Mouse (Mus musculus): Measurements from ENCODE around the gene Slain1. TPM values are rescaled to one million over a fixed set of nuclear protein-coding genes. Genes with fewer than 3 reads are reported as not detected.

Gene Slain1
- 14.8 and 15.3 TPM in 2 replicates for polyA plus RNA-seq (2014; fragmentation: Nextera tagmentation; extraction: Ambion mirVana)

DNA sequence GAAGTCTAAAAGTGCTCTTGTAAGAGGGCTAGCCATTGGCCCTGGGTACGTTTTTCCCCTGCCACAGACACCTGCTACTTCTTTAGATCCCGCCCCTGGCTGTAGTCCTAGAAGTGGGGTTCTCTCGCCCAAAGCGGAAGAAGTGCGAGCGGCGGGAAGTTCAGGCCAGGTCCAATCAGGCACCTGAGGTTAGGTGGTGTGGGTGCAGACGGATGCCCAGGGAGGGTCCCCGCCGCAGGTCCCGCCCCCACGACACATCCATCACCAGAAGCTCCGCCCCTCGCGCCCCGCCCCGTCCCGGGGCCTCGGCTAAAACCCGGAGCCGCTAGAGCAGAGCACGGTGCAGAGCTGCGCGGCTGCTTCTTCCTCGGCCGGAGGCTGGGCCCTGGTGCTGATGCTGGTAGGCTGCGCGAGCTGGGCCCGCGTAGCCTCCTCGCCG lies at the start of gene Slain1:
Slain1 (plus strand) TSS at position 333 of the 439 bp plus-strand sequence.
- no peaks in the 10 kb centered on the region for H3K9me3 ChIP-seq (ENCODE audit: control insufficient read depth, low read length)
- peak within 1 kb of the TSS; percentile 96 for H3K9ac ChIP-seq (ENCODE audit: low read length)
- no peaks in the 10 kb centered on the region for H3K36me3 ChIP-seq (ENCODE audit: control insufficient read depth, insufficient read depth, low read length)
- ATAC-seq (ENCODE audit: insufficient read depth, low FRiP score, low TSS enrichment) (peak; percentile 96), DNase-seq (ENCODE audit: low spot score) (peak; percentile 93)
- H3K27ac ChIP-seq (ENCODE audit: low read depth, low read length), result peak within 1 kb of the TSS; percentile 97
- H3K4me3 ChIP-seq (ENCODE audit: low read depth, low read length), result peak within 1 kb of the TSS; percentile 95
- peaks cover 5% of the 10 kb centered on the region; the same call in 1 of the 2 replicates for H3K4me1 ChIP-seq (ENCODE audit: control insufficient read depth, insufficient read depth, low read length)
- no peaks in the 10 kb centered on the region for H3K27me3 ChIP-seq (ENCODE audit: control insufficient read depth, insufficient read depth, low read length)
- WGBS, result 1% methylated on average over 32 of the region's 32 CpGs
- H3K4me2 ChIP-seq (ENCODE audit: low read depth), result peak within 1 kb of the TSS; percentile 87

DNA sequence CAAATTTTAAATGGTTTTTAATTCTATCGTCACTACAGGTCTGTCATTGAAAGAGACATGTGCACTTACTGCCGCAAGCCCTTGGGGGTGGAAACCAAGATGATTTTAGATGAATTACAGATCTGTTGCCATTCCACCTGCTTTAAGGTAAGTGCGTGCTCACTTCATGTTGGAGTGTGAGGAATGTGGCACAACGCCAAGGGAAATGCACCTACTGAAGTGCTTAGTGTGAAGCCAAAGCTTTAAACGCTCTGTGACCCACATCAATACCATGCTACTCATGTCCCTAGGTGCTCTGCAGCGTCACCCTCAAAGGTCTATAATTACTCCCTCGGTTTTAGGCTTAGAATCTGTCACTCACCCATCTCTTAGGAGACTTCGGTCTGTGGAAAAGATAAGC lies 42.0 kb upstream of the Slain1 start:
- Histone ChIP-seq H3K27me3 (ENCODE audit: control insufficient read depth, insufficient read depth, low read length) (no peaks in the 10 kb centered on the region), H3K9me3 (ENCODE audit: control insufficient read depth, low read length) (no peaks in the 10 kb centered on the region), H3K36me3 (ENCODE audit: control insufficient read depth, insufficient read depth, low read length) (no peaks in the 10 kb centered on the region), H3K9ac (ENCODE audit: low read length) (no peak overlapping the region), H3K4me3 (ENCODE audit: low read depth, low read length) (no peak overlapping the region), H3K4me1 (ENCODE audit: control insufficient read depth, insufficient read depth, low read length) (no peaks in the 10 kb centered on the region), H3K4me2 (ENCODE audit: low read depth) (no peak overlapping the region), H3K27ac (ENCODE audit: low read depth, low read length) (no peak overlapping the region)
- 90% methylated on average over 8 of the region's 8 CpGs for WGBS
- no peak for DNase-seq (ENCODE audit: low spot score)
- no peak for ATAC-seq (ENCODE audit: insufficient read depth, low FRiP score, low TSS enrichment)

DNA sequence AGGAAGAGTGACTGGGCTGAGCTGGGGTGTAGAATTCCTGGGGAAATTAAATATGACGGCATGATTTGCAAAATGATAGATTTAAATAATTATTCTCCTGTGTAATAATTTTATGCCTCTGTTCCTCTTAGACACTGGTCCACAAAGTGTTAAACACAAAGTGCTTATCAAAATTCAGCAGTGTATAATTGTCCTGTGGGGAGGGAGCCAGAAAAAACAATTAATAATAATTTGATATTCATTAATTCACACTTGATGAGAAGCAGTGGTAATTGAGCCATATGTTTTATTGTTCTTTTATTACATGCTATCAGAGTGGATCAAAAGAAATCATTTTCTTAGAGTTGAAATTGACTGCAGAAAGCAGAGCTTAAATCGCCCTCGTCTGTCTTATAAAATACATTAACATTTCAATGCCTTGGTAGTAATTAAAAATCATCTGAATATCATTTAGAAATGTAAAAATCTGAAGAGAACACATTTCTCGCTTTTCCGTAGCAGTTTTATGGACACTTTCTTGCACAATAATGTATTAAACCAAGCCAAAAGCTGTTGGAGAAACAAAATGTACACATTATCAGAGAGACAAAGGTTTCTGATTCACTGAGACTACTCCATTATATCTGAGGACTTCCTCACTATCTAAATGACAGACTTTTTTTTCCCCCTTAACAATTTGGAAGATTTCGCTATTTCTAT lies 36.3 kb upstream of the Slain1 start:
- Histone ChIP-seq H3K9me3 (ENCODE audit: control insufficient read depth, low read length) (no peaks in the 10 kb centered on the region), H3K27me3 (ENCODE audit: control insufficient read depth, insufficient read depth, low read length) (no peaks in the 10 kb centered on the region), H3K4me2 (ENCODE audit: low read depth) (no peak overlapping the region), H3K9ac (ENCODE audit: low read length) (no peak overlapping the region), H3K27ac (ENCODE audit: low read depth, low read length) (no peak overlapping the region), H3K36me3 (ENCODE audit: control insufficient read depth, insufficient read depth, low read length) (no peaks in the 10 kb centered on the region), H3K4me1 (ENCODE audit: control insufficient read depth, insufficient read depth, low read length) (no peaks in the 10 kb centered on the region), H3K4me3 (ENCODE audit: low read depth, low read length) (no peak overlapping the region)
- WGBS, result 85% methylated on average over 6 of the region's 6 CpGs
- DNase-seq (ENCODE audit: low spot score) (no peak), ATAC-seq (ENCODE audit: insufficient read depth, low FRiP score, low TSS enrichment) (no peak)

DNA sequence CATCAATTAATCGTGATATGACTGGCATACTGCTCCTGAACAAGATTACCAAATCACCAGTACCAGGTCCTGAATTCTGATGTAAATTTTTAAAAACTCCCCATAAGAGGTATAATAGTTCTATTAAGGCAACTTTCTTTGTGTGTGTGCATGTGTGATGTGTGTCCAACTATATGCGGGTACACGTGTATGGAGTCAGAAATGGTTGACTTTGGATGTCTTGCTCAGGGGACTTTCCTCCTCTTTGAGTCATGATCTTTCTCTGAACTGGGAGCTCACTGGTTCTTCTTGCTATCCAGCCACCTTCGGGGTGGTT lies 35.8 kb upstream of the Slain1 start:
- H3K4me2 ChIP-seq (ENCODE audit: low read depth), result no peak overlapping the region
- no peaks in the 10 kb centered on the region for H3K9me3 ChIP-seq (ENCODE audit: control insufficient read depth, low read length)
- H3K27me3 ChIP-seq (ENCODE audit: control insufficient read depth, insufficient read depth, low read length), result no peaks in the 10 kb centered on the region
- 93% methylated on average over 4 of the region's 4 CpGs for WGBS
- H3K27ac ChIP-seq (ENCODE audit: low read depth, low read length), result no peak overlapping the region
- no peak for ATAC-seq (ENCODE audit: insufficient read depth, low FRiP score, low TSS enrichment)
- H3K9ac ChIP-seq (ENCODE audit: low read length), result no peak overlapping the region
- no peak for DNase-seq (ENCODE audit: low spot score)
- H3K36me3 ChIP-seq (ENCODE audit: control insufficient read depth, insufficient read depth, low read length), result no peaks in the 10 kb centered on the region
- H3K4me1 ChIP-seq (ENCODE audit: control insufficient read depth, insufficient read depth, low read length), result no peaks in the 10 kb centered on the region
- H3K4me3 ChIP-seq (ENCODE audit: low read depth, low read length), result no peak overlapping the region

DNA sequence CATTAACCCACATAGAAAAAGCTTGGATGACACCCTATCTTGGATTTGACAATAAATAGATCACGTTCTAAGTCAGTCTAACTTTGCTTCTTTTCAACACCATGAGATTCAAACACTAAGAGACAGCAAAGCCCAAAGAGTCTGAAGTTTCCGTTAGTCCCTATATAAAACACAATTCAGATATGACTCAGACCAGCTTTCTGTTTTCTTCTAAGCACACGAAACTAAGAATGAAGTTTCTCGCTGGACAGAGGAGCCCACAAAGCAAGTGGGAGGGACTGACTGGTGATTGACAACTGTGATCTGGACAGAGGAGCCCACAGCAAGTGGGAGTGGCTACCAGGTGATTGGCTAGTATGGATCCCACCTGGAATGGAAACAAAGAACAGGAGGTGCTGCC lies 30.3 kb upstream of the Slain1 start:
- H3K27me3 ChIP-seq (ENCODE audit: control insufficient read depth, insufficient read depth, low read length), result no peaks in the 10 kb centered on the region
- 88% methylated on average over 4 of the region's 4 CpGs for WGBS
- H3K9ac ChIP-seq (ENCODE audit: low read length), result no peak overlapping the region
- H3K36me3 ChIP-seq (ENCODE audit: control insufficient read depth, insufficient read depth, low read length), result no peaks in the 10 kb centered on the region
- no peak overlapping the region for H3K4me3 ChIP-seq (ENCODE audit: low read depth, low read length)
- H3K9me3 ChIP-seq (ENCODE audit: control insufficient read depth, low read length), result no peaks in the 10 kb centered on the region
- DNase-seq (ENCODE audit: low spot score) (no peak), ATAC-seq (ENCODE audit: insufficient read depth, low FRiP score, low TSS enrichment) (no peak)
- no peak overlapping the region for H3K27ac ChIP-seq (ENCODE audit: low read depth, low read length)
- H3K4me1 ChIP-seq (ENCODE audit: control insufficient read depth, insufficient read depth, low read length), result no peaks in the 10 kb centered on the region
- no peak overlapping the region for H3K4me2 ChIP-seq (ENCODE audit: low read depth)

DNA sequence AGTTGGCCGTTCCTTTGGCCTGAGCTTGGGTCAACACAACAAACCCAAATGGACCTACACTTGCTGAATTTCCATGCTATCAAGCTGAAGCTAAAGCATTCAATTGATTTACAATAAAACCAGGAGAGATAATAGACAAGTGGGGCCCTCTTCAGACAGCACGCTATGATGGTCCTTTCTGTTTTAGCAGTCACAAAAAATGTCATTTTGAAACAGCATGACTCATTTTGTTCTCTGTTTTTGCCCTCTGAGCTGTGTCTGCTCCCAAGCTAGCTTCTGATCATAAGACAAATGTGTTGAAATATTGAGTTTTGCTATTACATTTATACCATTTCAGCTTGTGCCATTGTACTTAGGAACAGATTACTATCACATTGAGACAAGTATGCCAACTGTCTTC lies 28.8 kb upstream of the Slain1 start:
- no peak overlapping the region for H3K4me3 ChIP-seq (ENCODE audit: low read depth, low read length)
- DNase-seq (ENCODE audit: low spot score), result no peak
- no peak overlapping the region for H3K27ac ChIP-seq (ENCODE audit: low read depth, low read length)
- H3K27me3 ChIP-seq (ENCODE audit: control insufficient read depth, insufficient read depth, low read length), result no peaks in the 10 kb centered on the region
- H3K36me3 ChIP-seq (ENCODE audit: control insufficient read depth, insufficient read depth, low read length), result no peaks in the 10 kb centered on the region
- ATAC-seq (ENCODE audit: insufficient read depth, low FRiP score, low TSS enrichment), result no peak
- H3K4me1 ChIP-seq (ENCODE audit: control insufficient read depth, insufficient read depth, low read length), result no peaks in the 10 kb centered on the region
- H3K4me2 ChIP-seq (ENCODE audit: low read depth), result no peak overlapping the region
- no peaks in the 10 kb centered on the region for H3K9me3 ChIP-seq (ENCODE audit: control insufficient read depth, low read length)
- WGBS, result 92% methylated on average over 2 of the region's 2 CpGs
- H3K9ac ChIP-seq (ENCODE audit: low read length), result no peak overlapping the region

DNA sequence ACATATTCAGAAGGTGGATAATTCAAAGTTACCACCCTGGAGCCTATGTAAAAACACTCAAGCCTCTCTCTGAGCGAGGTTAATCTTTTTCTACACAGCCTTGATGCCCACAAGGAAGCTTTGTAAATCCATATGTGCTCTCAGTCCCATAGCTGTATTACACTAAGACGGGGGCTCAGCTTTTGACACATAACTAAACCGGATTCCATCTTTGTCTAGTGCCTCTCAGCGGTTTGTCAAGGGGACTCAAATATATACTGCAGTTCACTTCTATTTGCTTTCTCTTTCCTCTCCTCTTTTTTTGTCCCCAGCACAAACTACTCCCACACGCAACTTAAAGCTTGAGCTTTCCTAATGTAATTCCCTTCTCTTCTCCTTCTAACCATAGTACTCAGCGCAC lies 23.9 kb upstream of the Slain1 start:
- Histone ChIP-seq H3K9ac (ENCODE audit: low read length) (no peak overlapping the region), H3K27me3 (ENCODE audit: control insufficient read depth, insufficient read depth, low read length) (no peaks in the 10 kb centered on the region), H3K27ac (ENCODE audit: low read depth, low read length) (no peak overlapping the region), H3K4me2 (ENCODE audit: low read depth) (no peak overlapping the region), H3K4me1 (ENCODE audit: control insufficient read depth, insufficient read depth, low read length) (no peaks in the 10 kb centered on the region), H3K36me3 (ENCODE audit: control insufficient read depth, insufficient read depth, low read length) (no peaks in the 10 kb centered on the region), H3K4me3 (ENCODE audit: low read depth, low read length) (no peak overlapping the region), H3K9me3 (ENCODE audit: control insufficient read depth, low read length) (no peaks in the 10 kb centered on the region)
- ATAC-seq (ENCODE audit: insufficient read depth, low FRiP score, low TSS enrichment) (no peak), DNase-seq (ENCODE audit: low spot score) (no peak)
- WGBS, result 90% methylated on average over 6 of the region's 6 CpGs

DNA sequence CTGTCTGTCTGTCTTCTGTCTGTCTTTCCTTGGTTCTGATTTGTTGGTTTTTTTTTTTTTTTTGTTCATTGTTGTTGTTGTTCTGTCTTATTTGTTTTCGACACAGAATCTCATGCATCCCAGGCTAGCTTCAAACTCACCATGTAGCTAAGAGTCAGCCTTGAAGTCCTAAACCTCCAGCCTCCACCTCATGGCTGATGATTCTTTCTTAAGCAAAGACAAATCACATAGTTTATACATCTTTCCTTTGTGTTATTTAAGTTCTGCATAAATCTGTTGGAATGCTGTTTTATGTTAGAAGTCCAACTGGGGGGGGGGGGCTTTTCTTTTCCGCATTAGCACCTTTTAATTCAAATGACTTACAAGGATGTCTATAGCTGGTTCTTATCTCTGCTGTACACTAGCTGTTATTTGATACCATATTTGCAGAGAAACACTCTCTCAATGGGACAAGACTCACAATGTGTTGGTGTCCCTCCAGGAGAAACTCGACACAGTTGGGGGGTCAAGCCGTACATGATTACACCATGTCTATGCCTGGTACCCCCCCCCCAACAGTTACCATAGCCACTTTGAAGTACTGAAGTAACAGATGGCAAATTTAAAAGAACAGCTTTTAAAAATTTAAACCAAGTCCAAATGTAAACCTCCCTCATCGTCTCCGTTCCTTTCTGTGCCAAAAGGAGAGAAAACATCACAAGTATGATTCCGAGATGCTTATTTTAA lies 20.2 kb upstream of the Slain1 start:
- no peaks in the 10 kb centered on the region for H3K36me3 ChIP-seq (ENCODE audit: control insufficient read depth, insufficient read depth, low read length)
- H3K9me3 ChIP-seq (ENCODE audit: control insufficient read depth, low read length), result no peaks in the 10 kb centered on the region
- WGBS, result 88% methylated on average over 7 of the region's 7 CpGs
- H3K4me2 ChIP-seq (ENCODE audit: low read depth), result no peak overlapping the region
- no peak for DNase-seq (ENCODE audit: low spot score)
- H3K27me3 ChIP-seq (ENCODE audit: control insufficient read depth, insufficient read depth, low read length), result no peaks in the 10 kb centered on the region
- no peak overlapping the region for H3K9ac ChIP-seq (ENCODE audit: low read length)
- H3K27ac ChIP-seq (ENCODE audit: low read depth, low read length), result no peak overlapping the region
- no peak for ATAC-seq (ENCODE audit: insufficient read depth, low FRiP score, low TSS enrichment)
- H3K4me1 ChIP-seq (ENCODE audit: control insufficient read depth, insufficient read depth, low read length), result no peaks in the 10 kb centered on the region
- no peak overlapping the region for H3K4me3 ChIP-seq (ENCODE audit: low read depth, low read length)

DNA sequence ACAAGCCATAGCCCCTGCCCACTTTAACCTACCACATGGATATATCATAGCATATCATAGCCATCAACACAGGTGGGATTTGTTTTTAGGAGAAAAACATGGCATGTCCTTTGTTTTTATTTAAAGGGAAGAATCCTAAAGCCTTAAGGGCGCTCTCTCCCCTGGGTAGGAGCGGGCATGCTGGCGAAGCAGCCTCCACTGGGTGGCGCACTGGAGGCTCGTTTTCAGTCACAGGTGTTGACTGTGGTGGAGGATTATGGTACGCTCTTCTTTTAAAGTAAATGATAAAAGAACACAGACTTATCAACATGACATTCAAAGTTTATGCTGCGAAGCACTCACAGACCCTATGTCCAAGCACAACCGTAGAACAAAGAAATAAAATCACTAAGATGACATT lies 19.5 kb upstream of the Slain1 start:
- DNase-seq (ENCODE audit: low spot score) (no peak), ATAC-seq (ENCODE audit: insufficient read depth, low FRiP score, low TSS enrichment) (no peak)
- Histone ChIP-seq H3K27me3 (ENCODE audit: control insufficient read depth, insufficient read depth, low read length) (no peaks in the 10 kb centered on the region), H3K4me1 (ENCODE audit: control insufficient read depth, insufficient read depth, low read length) (no peaks in the 10 kb centered on the region), H3K9ac (ENCODE audit: low read length) (no peak overlapping the region), H3K27ac (ENCODE audit: low read depth, low read length) (no peak overlapping the region), H3K4me3 (ENCODE audit: low read depth, low read length) (no peak overlapping the region), H3K4me2 (ENCODE audit: low read depth) (no peak overlapping the region), H3K36me3 (ENCODE audit: control insufficient read depth, insufficient read depth, low read length) (no peaks in the 10 kb centered on the region), H3K9me3 (ENCODE audit: control insufficient read depth, low read length) (no peaks in the 10 kb centered on the region)
- WGBS, result 80% methylated on average over 8 of the region's 8 CpGs

All from neural tube, embryonic 11.5 days (tissue).